8 mouse cellular contexts compared by ENCODE assay signal in genomic region chr6:29853213-29853899, GRCm38 (mm10).
DNase-seq lines count a peak whose midpoint lies in the region; ATAC-seq and TF ChIP-seq lines count a peak whose summit lies in the region.

No protein-coding gene starts in this region.

- peak overlapping the region; percentile 52 for H3K4me2 ChIP-seq in lung, embryonic 14.5 days

- no peak overlapping the region for H3K4me3 ChIP-seq in cerebellum, adult 2 months (replicated peaks; ENCODE audit: insufficient read depth, low read depth, low read length)
- peak overlapping the region; percentile 11 for H3K4me3 ChIP-seq in lung, embryonic 14.5 days (ENCODE audit: low read depth, low read length)

- no peaks in the 10 kb centered on the region for H3K36me3 ChIP-seq in lung, embryonic 14.5 days (ENCODE audit: insufficient read depth)

- H3K9ac ChIP-seq in lung, embryonic 14.5 days = 0 out of 2 replicates have a peak overlapping the region, but pooled peaks have one; percentile 21

- DNase-seq in MEL-GATA-1-ER (ENCODE audit: extremely low read depth, low read depth) = peak; percentile 18
- peak; percentile 57 to 77 for DNase-seq in cerebellum, adult 2 months
- DNase-seq in forelimb bud, embryonic 11.5 days (ENCODE audit: low read depth, low spot score) = peak; percentile 86
- DNase-seq in layer of hippocampus, adult 8-10 months (ENCODE audit: low spot score in 2 of 2) = peak; percentile 64 to 80
- DNase-seq in lung, embryonic 14.5 days = peak; percentile 92
- DNase-seq in ovary, postnatal 36 days (ENCODE audit: low spot score) = peak; percentile 80
- peak; percentile 83 for DNase-seq in thymus, postnatal 25 days

- no peak overlapping the region for H3K27ac ChIP-seq in cerebellum, adult 2 months (ENCODE audit: insufficient read depth, low read length)
- H3K27ac ChIP-seq in lung, embryonic 14.5 days (ENCODE audit: low read depth) = 0 out of 2 replicates have a peak overlapping the region, but pooled peaks have one; percentile 25

- peaks cover 10% of the 10 kb centered on the region for H3K4me1 ChIP-seq in cerebellum, adult 2 months (ENCODE audit: control insufficient read depth, insufficient read depth, low read length)
- H3K4me1 ChIP-seq in lung, embryonic 14.5 days (ENCODE audit: insufficient read depth) = 0 out of 2 replicates have a peak, but pooled peaks cover under 1% of the 10 kb centered on the region

- no peaks in the 10 kb centered on the region for H3K9me3 ChIP-seq in lung, embryonic 14.5 days (ENCODE audit: low read depth, low read length)

- ATAC-seq in hematopoietic stem cell, adult 5-6 weeks (replicated peaks in 1 of 2; ENCODE audit: insufficient read depth in 1 of 2, low FRiP score in 2 of 2, low TSS enrichment in 1 of 2, low read depth in 1 of 2, poor library complexity in 2 of 2, severe bottlenecking in 2 of 2) = peak; percentile 62 to 64
- ATAC-seq in lung, embryonic 14.5 days (ENCODE audit: insufficient read depth) = peak; percentile 82

- no peak for TF ChIP-seq POLR2A in cerebellum, adult 2 months (IDR thresholded peaks at IDR 0.05; ENCODE audit: borderline replicate concordance, insufficient read depth, low read length)

- TF ChIP-seq CTCF in cerebellum, adult 2 months (IDR thresholded peaks at IDR 0.05; ENCODE audit: borderline replicate concordance, insufficient read depth, low read depth, low read length) = peak; percentile 81
- peak; percentile 90 for TF ChIP-seq CTCF in lung, embryonic 14.5 days (IDR thresholded peaks at IDR 0.05; ENCODE audit: low read depth)

- WGBS in cerebellum, adult 2 months = 34% methylated on average over 12 of the region's 12 CpGs
- WGBS in lung, embryonic 14.5 days = 15% methylated on average over 12 of the region's 12 CpGs

- no peaks in the 10 kb centered on the region for H3K27me3 ChIP-seq in cerebellum, adult 2 months (ENCODE audit: control insufficient read depth, insufficient read depth, low read length)
- H3K27me3 ChIP-seq in lung, embryonic 14.5 days (ENCODE audit: insufficient read depth, low read length) = no peaks in the 10 kb centered on the region

Comparison
In these comparisons a context has a peak if more than half of its experiments do, and no peak if none do; other contexts are left out.
1. DNase-seq: peak in every context shown above with its lines; median percentile 92 in lung, embryonic 14.5 days; 86 in forelimb bud, embryonic 11.5 days; 83 in thymus, postnatal 25 days; 80 in ovary, postnatal 36 days; 72 in layer of hippocampus, adult 8-10 months; 67 in cerebellum, adult 2 months; 18 in MEL-GATA-1-ER.